Mouse (Mus musculus): Measurements from ENCODE around the gene Pitpnc1. TPM values are rescaled to one million over a fixed set of nuclear protein-coding genes. Genes with fewer than 3 reads are reported as not detected.

Pitpnc1 gene
- polyA plus RNA-seq, 1 experiment from 2014 or later = 39.2 TPM

DNA sequence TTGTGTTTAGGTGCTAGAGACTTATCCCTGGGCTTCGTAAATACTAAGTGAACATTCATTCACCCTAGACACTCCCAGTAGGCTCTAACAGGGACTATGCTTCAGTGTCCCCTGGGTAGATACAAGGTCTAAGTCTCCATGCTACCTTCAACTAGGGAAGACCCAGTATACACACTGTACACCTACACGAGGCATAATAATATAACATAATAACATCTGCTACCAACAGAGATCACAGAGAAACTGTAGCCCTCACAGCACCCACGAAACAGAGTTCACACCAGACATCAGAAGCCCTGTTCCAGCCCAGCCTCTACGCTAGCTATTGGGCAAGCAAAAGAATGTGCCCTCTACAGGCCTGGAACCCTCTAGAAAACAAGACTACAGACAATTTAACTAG, 5.5 kb downstream of the Pitpnc1 start:
- Histone ChIP-seq H3K27ac (replicated peaks) (no peak overlapping the region), H3K4me1 (replicated peaks) (peaks cover 18% of the 10 kb centered on the region), H3K4me3 (no peak overlapping the region), H3K4me2 (no peak overlapping the region), H3K27me3 (no peaks in the 10 kb centered on the region), H3K36me3 (no peaks in the 10 kb centered on the region), H3K9ac (no peak overlapping the region), H3K9me3 (no peaks in the 10 kb centered on the region)
- 91% methylated on average over 4 of the region's 4 CpGs for WGBS
- no peak for ATAC-seq (ENCODE audit: low FRiP score, low read depth)

DNA sequence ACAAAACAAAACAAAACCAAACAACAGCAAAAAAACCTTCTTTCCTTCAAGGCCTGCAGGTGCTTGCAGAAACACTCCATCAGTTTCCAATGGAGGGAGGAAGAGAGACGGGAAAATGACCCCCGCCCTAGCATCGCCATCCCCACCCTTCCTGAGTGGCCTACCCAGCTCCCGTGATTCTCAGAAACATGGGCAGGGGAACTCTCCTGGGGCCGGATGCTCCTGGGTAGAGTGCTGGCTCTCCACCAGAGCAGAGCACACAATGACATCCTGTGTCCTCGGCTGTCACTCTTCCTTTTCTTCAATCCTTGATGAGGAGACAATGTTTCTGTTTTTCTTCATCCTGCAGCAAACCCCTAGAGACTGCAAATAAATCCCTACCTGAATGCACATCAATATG, 6.4 kb downstream of the Pitpnc1 start:
- Histone ChIP-seq H3K27ac (replicated peaks) (no peak overlapping the region), H3K4me2 (no peak overlapping the region), H3K4me1 (replicated peaks) (peaks cover 18% of the 10 kb centered on the region), H3K36me3 (no peaks in the 10 kb centered on the region), H3K4me3 (no peak overlapping the region), H3K9ac (no peak overlapping the region), H3K27me3 (no peaks in the 10 kb centered on the region), H3K9me3 (no peaks in the 10 kb centered on the region)
- no peak for ATAC-seq (ENCODE audit: low FRiP score, low read depth)
- 47% methylated on average over 6 of the region's 6 CpGs for WGBS

DNA sequence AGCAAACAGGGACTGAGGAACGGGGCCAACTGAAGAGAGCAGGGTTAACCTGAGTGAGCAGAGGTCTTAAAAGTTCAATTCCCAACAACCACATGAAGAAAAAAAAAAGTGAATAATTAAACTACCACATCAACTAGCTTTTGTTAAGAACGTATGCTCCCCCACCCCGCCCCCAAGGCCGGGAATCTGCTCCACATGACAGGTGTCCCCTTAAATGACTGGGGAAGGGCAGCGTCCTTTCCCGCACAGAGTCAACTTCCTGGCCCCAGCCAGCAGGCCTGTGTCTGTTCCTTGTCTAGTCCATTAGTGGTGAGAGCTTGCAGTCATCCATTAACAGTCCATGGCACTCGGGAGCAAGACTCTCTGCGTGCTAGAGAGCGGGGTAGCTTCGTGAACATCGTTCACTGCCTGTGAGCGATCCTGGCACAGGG, 7.2 kb downstream of the Pitpnc1 start:
- 85% methylated on average over 12 of the region's 12 CpGs for WGBS
- H3K27me3 ChIP-seq = no peaks in the 10 kb centered on the region

DNA sequence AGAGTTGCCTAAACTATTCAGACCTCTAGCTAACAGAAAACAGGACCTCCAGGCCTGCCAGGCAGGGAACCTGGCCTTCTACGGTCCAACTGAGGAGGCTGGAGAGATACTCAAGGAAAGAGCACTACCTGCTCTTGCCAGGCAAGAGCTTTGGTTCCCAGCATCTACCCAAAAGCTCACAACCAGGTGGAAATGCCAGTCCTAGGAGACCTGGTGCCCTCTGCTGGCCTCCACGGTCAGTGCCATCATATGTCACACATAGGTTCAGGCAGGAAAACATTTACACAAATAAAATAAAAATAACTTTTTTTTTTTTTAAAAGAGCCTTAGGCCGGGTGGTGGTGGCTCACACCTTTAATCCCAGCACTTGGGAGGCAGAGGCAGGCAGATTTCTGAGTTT, 8.0 kb downstream of the Pitpnc1 start:
- 95% methylated on average over 3 of the region's 3 CpGs for WGBS
- no peak for ATAC-seq (ENCODE audit: low FRiP score, low read depth)
- H3K36me3 ChIP-seq = no peaks in the 10 kb centered on the region
- no peak overlapping the region for H3K9ac ChIP-seq
- H3K4me1 ChIP-seq (replicated peaks) = peaks cover 13% of the 10 kb centered on the region
- no peak overlapping the region for H3K4me2 ChIP-seq
- H3K27me3 ChIP-seq = no peaks in the 10 kb centered on the region
- no peak overlapping the region for H3K4me3 ChIP-seq
- H3K27ac ChIP-seq (replicated peaks) = no peak overlapping the region
- H3K9me3 ChIP-seq = no peaks in the 10 kb centered on the region

More for the DNA sequence above, 7.2 kb downstream of the Pitpnc1 start:
- ATAC-seq (ENCODE audit: low FRiP score, low read depth) = no peak
- H3K4me3 ChIP-seq = no peak overlapping the region
- H3K9ac ChIP-seq = no peak overlapping the region
- H3K27ac ChIP-seq (replicated peaks) = no peak overlapping the region
- H3K36me3 ChIP-seq = no peaks in the 10 kb centered on the region
- H3K4me2 ChIP-seq = no peak overlapping the region
- H3K4me1 ChIP-seq (replicated peaks) = peaks cover 17% of the 10 kb centered on the region
- no peaks in the 10 kb centered on the region for H3K9me3 ChIP-seq

DNA sequence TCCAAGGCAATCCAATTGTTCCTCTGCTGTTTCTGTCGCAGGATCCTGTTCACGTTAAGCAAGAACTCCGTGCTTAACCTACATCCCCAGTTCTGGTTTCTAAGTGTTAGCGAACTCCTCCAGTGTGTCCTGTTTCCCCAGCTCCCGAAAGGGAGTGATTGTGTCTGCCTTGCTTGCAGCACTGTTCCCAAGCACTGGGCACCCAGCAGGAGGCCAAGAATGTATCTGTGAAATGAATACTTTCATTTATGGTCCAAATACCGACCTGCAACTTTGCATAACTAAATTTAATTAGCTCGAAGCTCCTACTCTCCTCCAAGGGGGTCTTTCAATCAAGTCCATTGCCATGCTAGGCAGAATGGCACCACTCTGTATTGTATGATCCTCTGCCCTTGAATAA, 10.7 kb downstream of the Pitpnc1 start:
- Histone ChIP-seq H3K9ac (no peak overlapping the region), H3K9me3 (no peaks in the 10 kb centered on the region), H3K36me3 (no peaks in the 10 kb centered on the region), H3K4me3 (no peak overlapping the region), H3K4me1 (replicated peaks) (peaks cover 4% of the 10 kb centered on the region; the same call in 1 of the 2 replicates), H3K4me2 (no peak overlapping the region), H3K27me3 (no peaks in the 10 kb centered on the region), H3K27ac (replicated peaks) (no peak overlapping the region)
- ATAC-seq (ENCODE audit: low FRiP score, low read depth) = no peak
- WGBS = 51% methylated on average over 7 of the region's 7 CpGs

DNA sequence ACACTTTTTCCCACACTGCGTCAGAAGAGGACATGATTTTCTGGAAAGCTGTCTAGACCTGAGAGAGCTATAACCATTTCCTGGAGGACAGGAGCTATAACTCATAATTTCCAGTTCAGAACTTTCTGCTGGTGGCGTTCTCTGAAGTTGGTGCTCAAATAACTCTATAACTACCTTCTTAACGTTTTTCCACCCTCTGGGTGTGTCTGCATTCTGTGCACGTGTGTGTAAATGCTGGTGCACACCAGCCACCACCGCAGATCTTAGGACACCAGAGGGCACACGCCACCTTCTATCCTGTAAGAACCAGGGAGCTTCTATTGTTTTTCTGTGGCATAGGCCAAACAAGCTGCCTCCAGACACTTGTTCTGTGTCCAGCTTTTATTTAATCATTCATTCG, 11.5 kb downstream of the Pitpnc1 start:
- Histone ChIP-seq H3K27ac (replicated peaks) (no peak overlapping the region), H3K4me1 (replicated peaks) (peaks cover 4% of the 10 kb centered on the region; the same call in 1 of the 2 replicates), H3K9ac (no peak overlapping the region), H3K4me3 (no peak overlapping the region), H3K9me3 (no peaks in the 10 kb centered on the region), H3K36me3 (no peaks in the 10 kb centered on the region), H3K4me2 (no peak overlapping the region), H3K27me3 (no peaks in the 10 kb centered on the region)
- 92% methylated on average over 7 of the region's 7 CpGs for WGBS
- ATAC-seq (ENCODE audit: low FRiP score, low read depth) = no peak

DNA sequence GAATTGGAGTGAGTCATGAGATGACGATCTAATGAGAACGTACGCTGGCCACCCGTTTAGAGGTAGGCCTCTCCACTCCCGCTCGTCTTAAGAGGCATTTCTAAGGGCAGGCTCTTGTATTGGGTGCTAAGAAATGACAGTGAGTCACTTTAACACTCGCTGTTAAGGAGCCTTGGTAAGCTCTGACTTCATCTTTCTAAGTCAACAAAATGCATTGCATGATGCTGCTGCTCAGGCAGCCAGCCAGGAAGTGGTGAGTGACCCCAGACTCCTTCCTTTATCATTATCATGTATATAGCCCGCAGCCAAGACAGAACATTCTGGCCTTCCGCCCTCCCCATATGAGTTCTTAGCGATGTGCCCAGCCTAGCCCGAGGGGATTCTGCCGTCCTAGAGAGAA, 12.2 kb downstream of the Pitpnc1 start:
- no peak overlapping the region for H3K27ac ChIP-seq (replicated peaks)
- 74% methylated on average over 12 of the region's 12 CpGs for WGBS
- no peak for ATAC-seq (ENCODE audit: low FRiP score, low read depth)

DNA sequence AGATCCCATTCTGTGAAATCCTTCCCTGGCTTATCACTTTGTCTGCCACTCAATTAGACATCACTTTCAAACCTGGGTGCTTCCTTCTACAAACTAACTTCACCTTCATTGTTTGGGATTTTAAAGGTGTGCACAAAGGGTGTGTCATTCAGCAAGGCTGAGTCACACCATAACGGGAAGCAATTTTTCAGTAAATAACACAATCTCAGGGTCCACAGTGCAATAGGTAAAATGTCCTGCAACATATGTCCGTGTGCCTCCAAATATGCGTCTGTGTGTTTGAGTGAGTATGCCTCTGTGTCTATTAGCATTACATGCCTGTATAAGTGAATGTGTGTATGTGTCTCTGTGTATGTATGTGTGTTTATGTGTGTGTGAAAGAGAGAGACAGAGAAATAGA, 13.2 kb downstream of the Pitpnc1 start:
- Histone ChIP-seq H3K4me1 (replicated peaks) (peaks cover 4% of the 10 kb centered on the region; the same call in 1 of the 2 replicates), H3K4me3 (no peak overlapping the region), H3K9ac (no peak overlapping the region), H3K27ac (replicated peaks) (no peak overlapping the region), H3K4me2 (no peak overlapping the region), H3K36me3 (0 out of 2 replicates have a peak, but pooled peaks cover 3% of the 10 kb centered on the region), H3K9me3 (no peaks in the 10 kb centered on the region), H3K27me3 (no peaks in the 10 kb centered on the region)
- ATAC-seq (ENCODE audit: low FRiP score, low read depth) = no peak
- WGBS = 90% methylated on average over 3 of the region's 3 CpGs

More for the DNA sequence above, 12.2 kb downstream of the Pitpnc1 start:
- peaks cover 4% of the 10 kb centered on the region; the same call in 1 of the 2 replicates for H3K4me1 ChIP-seq (replicated peaks)
- H3K4me2 ChIP-seq = no peak overlapping the region
- H3K9ac ChIP-seq = no peak overlapping the region
- H3K27me3 ChIP-seq = no peaks in the 10 kb centered on the region
- 0 out of 2 replicates have a peak, but pooled peaks cover 3% of the 10 kb centered on the region for H3K36me3 ChIP-seq
- no peak overlapping the region for H3K4me3 ChIP-seq
- H3K9me3 ChIP-seq = no peaks in the 10 kb centered on the region

DNA sequence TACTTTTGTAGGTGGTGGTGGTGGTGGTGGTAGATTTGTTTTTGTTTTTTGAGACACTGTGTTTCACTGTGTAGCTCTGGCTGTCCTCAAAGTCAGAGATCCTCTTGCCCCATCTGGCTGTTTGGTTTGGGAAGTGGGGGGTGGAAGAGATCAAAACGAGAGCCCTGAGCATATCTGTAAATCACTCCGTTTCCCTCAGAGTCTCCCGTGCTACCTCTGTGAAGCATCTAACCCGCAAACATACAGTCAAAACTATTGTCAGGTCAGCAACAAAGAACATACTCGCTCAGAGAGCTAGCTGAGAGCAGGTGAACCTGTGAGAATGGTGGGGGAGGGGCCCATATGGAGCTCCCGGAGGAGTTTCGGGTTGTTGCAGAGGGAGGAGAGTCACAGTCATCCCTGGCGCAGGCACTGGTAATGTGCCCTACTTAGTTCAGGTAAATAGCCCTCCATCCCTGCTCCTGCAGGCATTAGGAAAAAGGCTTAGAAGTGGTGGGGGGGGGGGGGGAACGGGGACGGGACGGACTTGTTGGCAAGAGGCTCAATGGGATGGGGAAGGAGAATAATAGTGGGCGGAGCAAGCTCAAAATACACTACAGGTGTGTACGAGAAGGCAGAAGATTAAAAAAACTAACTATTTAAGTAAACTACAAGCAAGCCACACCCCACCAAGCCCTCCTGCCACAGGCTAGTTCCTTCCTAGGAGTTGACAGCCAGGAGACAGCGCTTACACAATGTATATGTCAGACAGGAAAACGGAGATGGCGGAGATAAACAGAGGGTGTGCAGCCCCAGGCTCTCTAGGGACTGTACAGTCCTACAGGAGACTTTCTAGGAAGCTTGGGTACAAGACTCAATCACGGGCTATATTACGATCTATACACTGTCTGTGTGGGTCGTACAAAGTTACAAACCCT, 15.7 kb downstream of the Pitpnc1 start:
- no peak overlapping the region for H3K27ac ChIP-seq (replicated peaks)

DNA sequence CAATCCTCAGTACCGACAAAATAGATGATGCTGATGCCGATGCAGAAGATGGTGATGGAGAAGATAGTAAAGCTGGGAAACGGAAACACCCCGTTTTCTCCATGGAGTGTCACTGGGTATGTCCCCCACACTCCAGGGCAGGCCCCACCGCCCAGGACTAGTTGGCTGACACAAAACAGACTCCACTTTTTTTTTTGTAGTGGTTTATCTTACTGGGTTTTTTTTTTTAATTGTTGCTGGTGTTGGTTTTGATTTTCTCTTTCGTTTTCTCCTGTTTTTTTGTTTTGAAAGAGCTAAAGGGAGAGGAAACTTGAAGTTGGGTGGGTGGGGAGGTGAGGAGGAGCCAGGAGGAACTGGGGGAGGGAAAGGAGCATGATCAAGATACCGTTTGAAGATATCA, 18.4 kb downstream of the Pitpnc1 start:
- Histone ChIP-seq H3K27me3 (no peaks in the 10 kb centered on the region), H3K4me1 (replicated peaks) (peaks cover 6% of the 10 kb centered on the region), H3K4me3 (no peak overlapping the region), H3K4me2 (no peak overlapping the region), H3K27ac (replicated peaks) (no peak overlapping the region), H3K9ac (no peak overlapping the region), H3K36me3 (0 out of 2 replicates have a peak, but pooled peaks cover 3% of the 10 kb centered on the region), H3K9me3 (no peaks in the 10 kb centered on the region)
- 93% methylated on average over 7 of the region's 7 CpGs for WGBS
- no peak for ATAC-seq (ENCODE audit: low FRiP score, low read depth)

More for the DNA sequence above, 15.7 kb downstream of the Pitpnc1 start:
- peaks cover 4% of the 10 kb centered on the region; the same call in 1 of the 2 replicates for H3K4me1 ChIP-seq (replicated peaks)
- no peak overlapping the region for H3K4me2 ChIP-seq
- no peak overlapping the region for H3K4me3 ChIP-seq
- H3K36me3 ChIP-seq = 0 out of 2 replicates have a peak, but pooled peaks cover 3% of the 10 kb centered on the region
- ATAC-seq (ENCODE audit: low FRiP score, low read depth) = no peak
- no peaks in the 10 kb centered on the region for H3K27me3 ChIP-seq
- no peak overlapping the region for H3K9ac ChIP-seq
- WGBS = 66% methylated on average over 17 of the region's 19 CpGs
- no peaks in the 10 kb centered on the region for H3K9me3 ChIP-seq

DNA sequence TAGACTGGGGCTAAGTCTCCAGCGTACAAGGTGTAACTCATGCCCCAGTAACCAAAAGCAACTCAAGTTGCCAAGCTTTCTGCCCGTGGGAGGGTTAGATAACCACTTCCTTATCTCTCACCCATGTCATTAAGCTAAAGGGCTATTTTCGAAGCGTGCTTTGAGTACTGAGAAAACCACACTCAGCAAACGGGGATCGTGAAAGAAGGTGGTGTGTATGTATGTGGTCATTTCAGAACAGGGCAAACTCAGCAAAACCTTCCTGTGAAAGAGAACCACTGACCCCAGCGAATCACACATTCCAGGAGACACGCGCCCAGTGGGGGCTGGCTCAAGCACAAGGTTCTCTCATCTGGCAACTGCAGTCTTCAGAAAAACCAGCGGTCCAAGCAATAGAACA, 19.4 kb downstream of the Pitpnc1 start:
- 88% methylated on average over 10 of the region's 10 CpGs for WGBS
- Histone ChIP-seq H3K27me3 (no peaks in the 10 kb centered on the region), H3K4me1 (replicated peaks) (peaks cover 6% of the 10 kb centered on the region), H3K36me3 (0 out of 2 replicates have a peak, but pooled peaks cover 3% of the 10 kb centered on the region), H3K9ac (no peak overlapping the region), H3K27ac (replicated peaks) (no peak overlapping the region), H3K4me3 (no peak overlapping the region), H3K4me2 (no peak overlapping the region), H3K9me3 (no peaks in the 10 kb centered on the region)
- ATAC-seq (ENCODE audit: low FRiP score, low read depth) = no peak

DNA sequence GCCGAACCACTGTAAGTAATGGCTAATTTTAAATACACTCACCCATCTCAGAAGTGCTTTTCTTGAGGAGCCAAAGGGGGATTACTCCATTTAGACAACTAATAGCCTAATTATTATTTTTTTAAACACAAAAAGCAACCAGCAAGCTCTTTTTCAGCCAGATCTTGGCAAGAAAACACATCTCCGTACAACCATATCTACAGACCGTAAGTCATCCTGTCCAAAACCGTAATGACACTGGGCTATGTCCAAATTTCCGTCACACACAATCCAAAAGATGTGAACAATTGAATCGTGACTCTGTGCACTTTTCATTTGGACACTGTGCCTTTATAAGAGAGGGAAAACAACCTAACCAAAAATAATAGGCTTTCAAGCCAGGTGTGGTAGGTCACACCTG, 20.4 kb downstream of the Pitpnc1 start:
- Histone ChIP-seq H3K9me3 (no peaks in the 10 kb centered on the region), H3K4me2 (no peak overlapping the region), H3K27ac (replicated peaks) (no peak overlapping the region), H3K4me1 (replicated peaks) (peaks cover 6% of the 10 kb centered on the region), H3K9ac (no peak overlapping the region), H3K27me3 (no peaks in the 10 kb centered on the region), H3K36me3 (0 out of 2 replicates have a peak, but pooled peaks cover 3% of the 10 kb centered on the region), H3K4me3 (no peak overlapping the region)
- no peak for ATAC-seq (ENCODE audit: low FRiP score, low read depth)
- 59% methylated on average over 6 of the region's 6 CpGs for WGBS
